Mouse (Mus musculus): Measurements from ENCODE around the gene Cytip. TPM values are rescaled to one million over a fixed set of nuclear protein-coding genes. Genes with fewer than 3 reads are reported as not detected.
"Not testable (repeated sequence)": the region's sequence is repeated elsewhere in the genome, so short reads cannot be mapped to it uniquely, and the experiment has no call there.

The Cytip gene
- polyA plus RNA-seq, 1 experiment from 2014 or later: 0.18 TPM

DNA sequence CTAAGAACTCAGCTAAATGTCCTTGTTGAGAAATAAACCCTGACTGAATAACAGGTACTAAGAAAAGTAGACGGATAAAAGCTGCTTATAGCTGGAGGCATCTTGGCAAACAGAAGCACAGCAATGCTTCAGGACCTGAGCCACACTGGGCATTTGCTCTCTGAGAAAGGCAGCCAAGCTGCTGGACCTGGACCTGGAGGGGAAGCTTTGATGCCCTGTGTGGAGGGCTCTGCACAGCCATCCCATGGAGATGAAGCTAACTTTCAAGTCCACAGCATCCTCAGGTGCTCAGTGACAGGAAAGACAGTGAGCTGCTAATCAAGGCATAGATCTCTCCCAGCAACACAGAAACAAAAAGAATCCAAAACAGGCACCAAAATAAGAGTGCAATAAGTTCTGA lies 54.8 kb downstream of the Cytip start:
- Histone ChIP-seq H3K9ac (no peak overlapping the region), H3K4me1 (no peaks in the 10 kb centered on the region), H3K36me3 (ENCODE audit: poor library complexity, severe bottlenecking) (no peaks in the 10 kb centered on the region), H3K27ac (no peak overlapping the region), H3K4me3 (no peak overlapping the region), H3K9me3 (replicated peaks) (0 out of 2 replicates have a peak, but pooled peaks cover 3% of the 10 kb centered on the region), H3K4me2 (no peak overlapping the region), H3K27me3 (no peaks in the 10 kb centered on the region)
- 79% methylated on average over 1 of the region's 1 CpGs for WGBS
- ATAC-seq: no peak

DNA sequence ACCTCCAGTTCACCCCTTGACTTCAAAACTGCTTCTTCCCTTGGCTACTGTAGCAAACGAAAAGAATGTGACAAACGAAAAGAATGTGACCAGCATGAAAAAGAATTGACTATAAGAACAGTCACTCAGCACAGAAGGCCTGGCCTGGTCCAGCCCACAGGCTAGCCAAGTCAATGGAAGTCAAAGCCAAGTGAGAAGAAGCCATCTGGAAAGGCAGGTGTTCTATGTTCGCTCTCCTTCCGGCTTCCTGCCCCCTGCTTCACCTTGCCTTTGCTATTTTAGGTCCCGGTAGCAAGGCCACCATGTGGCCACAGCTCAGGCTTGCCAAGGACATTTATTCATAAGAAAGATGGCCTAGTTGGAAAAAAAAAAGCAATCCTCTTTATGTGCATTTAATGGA lies 56.7 kb downstream of the Cytip start:
- Histone ChIP-seq H3K27ac (no peak overlapping the region), H3K4me2 (no peak overlapping the region), H3K9me3 (replicated peaks) (no peaks in the 10 kb centered on the region), H3K4me3 (no peak overlapping the region), H3K4me1 (no peaks in the 10 kb centered on the region), H3K36me3 (ENCODE audit: poor library complexity, severe bottlenecking) (no peaks in the 10 kb centered on the region), H3K9ac (no peak overlapping the region), H3K27me3 (no peaks in the 10 kb centered on the region)
- 92% methylated on average over 5 of the region's 5 CpGs for WGBS
- ATAC-seq: no peak

DNA sequence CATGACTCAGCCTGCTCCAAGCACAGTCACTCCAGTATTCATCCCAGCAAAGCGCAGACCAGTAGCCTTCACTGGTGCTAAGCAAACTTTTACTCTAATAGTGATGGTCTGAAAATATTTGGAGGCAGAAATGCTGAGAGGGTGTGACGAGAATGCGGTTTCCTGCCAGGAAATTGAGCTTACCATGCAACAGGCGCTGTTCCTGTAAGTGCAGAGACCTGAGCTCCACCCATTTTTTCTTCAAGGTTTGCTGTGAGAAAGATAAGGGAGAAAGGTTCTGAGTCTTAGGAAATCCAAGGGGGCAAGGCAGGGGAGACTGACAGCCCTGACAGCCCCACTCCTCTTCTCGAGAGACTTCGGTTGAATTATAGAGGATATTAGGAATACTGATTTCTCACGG lies 57.7 kb downstream of the Cytip start:
- H3K9me3 ChIP-seq (replicated peaks): no peaks in the 10 kb centered on the region
- H3K4me2 ChIP-seq: no peak overlapping the region
- no peak overlapping the region for H3K9ac ChIP-seq
- 94% methylated on average over 7 of the region's 7 CpGs for WGBS
- H3K27ac ChIP-seq: no peak overlapping the region
- H3K36me3 ChIP-seq (ENCODE audit: poor library complexity, severe bottlenecking): no peaks in the 10 kb centered on the region
- no peak for ATAC-seq
- H3K27me3 ChIP-seq: no peaks in the 10 kb centered on the region
- no peak overlapping the region for H3K4me3 ChIP-seq
- no peaks in the 10 kb centered on the region for H3K4me1 ChIP-seq

DNA sequence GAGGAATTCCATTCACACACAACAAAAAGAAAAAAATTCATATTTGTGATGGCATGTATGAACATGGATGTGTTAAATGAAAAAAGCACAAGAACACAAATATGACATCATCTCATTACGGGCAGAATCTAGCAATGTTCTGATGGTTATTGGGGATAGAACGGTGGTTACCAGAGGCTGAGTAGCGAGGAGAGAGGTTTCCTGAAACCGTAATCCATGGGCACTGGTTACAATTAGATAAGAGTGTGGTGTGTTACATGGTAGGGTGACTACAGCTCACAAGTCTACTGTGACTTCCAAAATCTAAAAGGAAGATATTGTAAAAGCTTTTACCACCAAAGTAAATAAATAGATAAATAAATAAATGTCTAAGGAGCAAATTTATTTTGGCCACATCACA lies 58.8 kb downstream of the Cytip start:
- Histone ChIP-seq H3K27ac (no peak overlapping the region), H3K9ac (no peak overlapping the region), H3K4me1 (no peaks in the 10 kb centered on the region), H3K4me2 (no peak overlapping the region), H3K36me3 (ENCODE audit: poor library complexity, severe bottlenecking) (no peaks in the 10 kb centered on the region), H3K9me3 (replicated peaks) (no peaks in the 10 kb centered on the region), H3K4me3 (no peak overlapping the region), H3K27me3 (no peaks in the 10 kb centered on the region)
- ATAC-seq: no peak
- WGBS: 96% methylated on average over 4 of the region's 4 CpGs

DNA sequence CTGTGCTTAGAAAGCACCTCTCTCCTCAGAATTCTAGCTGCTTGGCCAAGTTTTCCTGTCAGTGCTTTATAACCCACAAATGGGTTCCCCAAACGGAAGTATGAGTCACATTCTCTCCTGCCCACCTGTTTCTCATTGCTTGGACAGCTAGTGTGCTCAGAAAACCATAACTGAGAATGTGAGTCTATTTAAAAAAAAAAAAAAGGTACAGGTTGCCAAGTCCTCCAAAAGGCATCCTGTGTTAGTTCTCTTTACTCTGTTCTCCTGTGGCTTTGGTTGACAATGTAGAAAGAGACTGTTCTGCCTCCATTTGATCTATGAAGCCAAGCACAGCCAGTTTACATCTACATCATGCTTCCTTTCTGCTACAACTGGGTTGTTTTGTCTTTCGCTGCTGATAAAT lies 60.3 kb downstream of the Cytip start:
- Histone ChIP-seq H3K4me2 (no peak overlapping the region), H3K4me1 (no peaks in the 10 kb centered on the region), H3K27me3 (no peaks in the 10 kb centered on the region), H3K27ac (no peak overlapping the region), H3K4me3 (no peak overlapping the region), H3K9me3 (replicated peaks) (no peaks in the 10 kb centered on the region), H3K36me3 (ENCODE audit: poor library complexity, severe bottlenecking) (no peaks in the 10 kb centered on the region), H3K9ac (no peak overlapping the region)
- 89% methylated on average over 2 of the region's 2 CpGs for WGBS
- no peak for ATAC-seq

DNA sequence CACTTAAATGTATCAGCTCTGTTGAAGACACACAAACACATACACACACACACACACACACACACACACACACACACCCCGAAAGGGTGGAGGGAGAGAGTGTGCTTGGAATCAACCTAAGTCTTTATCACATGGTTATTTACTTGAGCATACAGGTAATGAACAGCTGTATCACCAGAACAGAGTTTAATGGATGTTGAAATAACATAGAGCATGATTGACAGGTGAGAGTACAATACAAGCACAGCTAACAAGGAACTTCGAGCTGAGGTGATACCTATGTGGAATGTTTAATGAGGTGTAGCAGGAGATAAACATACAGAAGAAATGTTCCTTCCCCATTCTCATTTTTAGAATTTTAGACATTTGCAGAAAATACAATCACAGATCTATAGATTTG lies 62.7 kb downstream of the Cytip start:
- Histone ChIP-seq H3K4me1 (no peaks in the 10 kb centered on the region), H3K4me3 (no peak overlapping the region), H3K9me3 (replicated peaks) (no peaks in the 10 kb centered on the region), H3K27ac (no peak overlapping the region), H3K36me3 (ENCODE audit: poor library complexity, severe bottlenecking) (no peaks in the 10 kb centered on the region), H3K27me3 (no peaks in the 10 kb centered on the region), H3K4me2 (no peak overlapping the region), H3K9ac (no peak overlapping the region)
- no peak for ATAC-seq
- 58% methylated on average over 2 of the region's 2 CpGs for WGBS

DNA sequence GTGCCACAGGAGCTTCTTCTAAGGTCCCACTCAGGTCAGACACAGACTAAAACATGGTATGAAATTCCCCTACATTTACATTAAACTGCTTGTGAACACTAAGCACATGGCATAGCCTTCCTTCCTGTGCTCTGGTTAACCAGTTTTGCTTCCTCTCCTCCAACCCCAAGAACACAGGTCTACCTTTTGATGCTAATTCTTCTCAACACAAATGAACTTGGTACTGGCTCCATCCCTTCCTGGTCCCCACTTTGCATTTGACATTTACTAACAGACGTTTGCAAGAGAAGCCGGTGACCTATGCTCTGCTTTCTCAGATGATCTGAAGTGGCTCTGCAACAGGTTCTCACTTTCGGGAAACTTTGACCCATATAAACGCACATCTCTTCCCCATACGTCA lies 65.4 kb downstream of the Cytip start:
- WGBS: 91% methylated on average over 5 of the region's 5 CpGs
- H3K4me3 ChIP-seq: no peak overlapping the region
- H3K9me3 ChIP-seq (replicated peaks): no peaks in the 10 kb centered on the region
- no peaks in the 10 kb centered on the region for H3K4me1 ChIP-seq
- H3K36me3 ChIP-seq (ENCODE audit: poor library complexity, severe bottlenecking): no peaks in the 10 kb centered on the region
- H3K9ac ChIP-seq: no peak overlapping the region
- no peak overlapping the region for H3K4me2 ChIP-seq
- ATAC-seq: no peak
- H3K27me3 ChIP-seq: no peaks in the 10 kb centered on the region
- H3K27ac ChIP-seq: no peak overlapping the region

DNA sequence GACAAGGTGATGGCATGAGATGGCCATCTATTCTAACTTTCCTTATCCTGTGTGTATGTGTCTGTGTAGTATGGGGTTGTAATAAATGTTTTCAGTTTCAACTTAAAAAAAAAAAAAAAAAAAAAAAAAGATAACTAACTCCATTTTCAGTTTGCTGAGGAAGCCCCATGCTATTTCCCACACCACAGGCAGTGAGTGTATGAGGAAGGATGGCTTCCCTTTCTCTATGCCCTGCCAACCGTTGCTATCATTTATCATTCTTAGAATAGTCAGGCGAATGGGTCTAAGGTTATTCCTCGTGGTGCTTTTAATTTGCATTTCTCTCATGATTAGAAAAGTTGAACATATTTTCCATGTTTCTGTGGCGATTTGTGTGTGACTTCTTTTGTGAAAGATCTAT lies 84.2 kb downstream of the Cytip start:
- Histone ChIP-seq H3K9ac (no peak overlapping the region), H3K4me3 (no peak overlapping the region), H3K27ac (no peak overlapping the region), H3K27me3 (no peaks in the 10 kb centered on the region), H3K36me3 (ENCODE audit: poor library complexity, severe bottlenecking) (no peaks in the 10 kb centered on the region), H3K9me3 (replicated peaks) (no peaks in the 10 kb centered on the region), H3K4me2 (no peak overlapping the region), H3K4me1 (no peaks in the 10 kb centered on the region)
- ATAC-seq: no peak
- 76% methylated on average over 4 of the region's 4 CpGs for WGBS

DNA sequence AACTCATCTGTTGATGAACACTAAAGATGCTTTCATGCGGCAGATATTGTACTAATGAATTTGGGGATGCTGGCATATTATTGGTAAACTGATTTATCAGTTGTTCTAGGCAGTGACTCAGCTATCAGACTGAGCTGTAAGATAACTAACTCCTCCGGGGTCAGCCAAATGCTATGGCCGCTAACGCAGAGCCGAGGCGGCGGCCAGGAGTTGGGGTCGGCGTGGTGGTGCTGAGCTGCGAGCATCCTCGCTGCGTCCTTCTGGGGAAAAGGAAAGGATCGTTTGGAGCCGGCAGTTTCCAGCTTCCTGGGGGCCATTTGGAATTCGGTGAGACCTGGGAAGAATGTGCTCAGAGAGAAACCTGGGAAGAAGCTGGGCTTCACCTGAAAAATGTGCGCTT lies 87.4 kb downstream of the Cytip start:
- H3K4me3 ChIP-seq; H3K27me3 ChIP-seq; H3K4me1 ChIP-seq; H3K36me3 ChIP-seq (ENCODE audit: poor library complexity, severe bottlenecking); H3K9ac ChIP-seq; H3K27ac ChIP-seq; H3K4me2 ChIP-seq; H3K9me3 ChIP-seq (replicated peaks); ATAC-seq: not testable (repeated sequence)
- 91% methylated on average over 16 of the region's 16 CpGs for WGBS

DNA sequence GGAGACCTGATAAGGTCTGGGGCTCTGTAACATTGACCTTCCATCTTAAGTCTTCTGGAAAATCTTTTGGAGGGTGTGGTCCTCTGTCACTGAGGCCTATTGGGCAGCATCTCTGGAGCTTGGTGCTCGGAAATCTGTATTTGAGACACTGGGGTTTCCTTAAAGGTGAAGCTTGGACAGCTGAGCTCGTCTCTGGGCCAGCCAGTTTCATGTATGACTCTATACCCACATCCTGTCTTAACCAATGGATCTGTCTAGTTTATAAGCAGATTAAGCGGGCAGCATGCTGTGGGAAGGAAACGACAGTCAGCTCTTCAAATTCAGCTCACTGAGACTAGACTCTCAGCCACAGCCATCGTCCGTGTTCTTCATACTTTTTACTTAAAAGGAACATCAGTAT lies 88.3 kb downstream of the Cytip start:
- H3K4me1 ChIP-seq: no peaks in the 10 kb centered on the region
- no peak overlapping the region for H3K27ac ChIP-seq
- H3K36me3 ChIP-seq (ENCODE audit: poor library complexity, severe bottlenecking): no peaks in the 10 kb centered on the region
- WGBS: 88% methylated on average over 6 of the region's 6 CpGs
- ATAC-seq: no peak
- H3K9ac ChIP-seq: no peak overlapping the region
- no peaks in the 10 kb centered on the region for H3K9me3 ChIP-seq (replicated peaks)
- no peak overlapping the region for H3K4me3 ChIP-seq
- no peaks in the 10 kb centered on the region for H3K27me3 ChIP-seq
- H3K4me2 ChIP-seq: no peak overlapping the region

DNA sequence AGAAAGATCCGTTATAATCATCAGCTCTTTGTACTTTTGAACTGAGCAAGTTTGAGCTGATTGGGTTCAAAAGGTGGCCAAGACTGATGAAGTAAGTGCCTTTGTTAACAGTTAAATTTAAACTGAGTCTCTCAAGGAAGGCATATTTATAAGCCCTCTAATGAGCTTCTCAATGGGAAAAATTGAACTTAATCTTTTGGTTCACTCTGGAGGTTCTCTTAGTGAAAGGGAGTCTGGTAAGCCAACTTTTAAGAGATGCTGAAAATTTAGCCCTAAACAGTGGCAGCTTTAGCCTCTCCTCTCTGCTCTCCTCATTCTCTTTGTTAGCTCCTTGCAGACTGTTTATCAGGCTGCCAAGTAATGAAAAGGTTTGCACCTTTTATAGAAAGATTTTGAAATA lies 100.5 kb downstream of the Cytip start:
- ATAC-seq: peak; percentile 53; the same call in 1 of the 2 replicates
- Histone ChIP-seq H3K9ac (no peak overlapping the region), H3K27me3 (no peaks in the 10 kb centered on the region), H3K4me1 (peaks cover 14% of the 10 kb centered on the region), H3K9me3 (replicated peaks) (no peaks in the 10 kb centered on the region), H3K4me3 (no peak overlapping the region), H3K4me2 (no peak overlapping the region), H3K27ac (no peak overlapping the region), H3K36me3 (ENCODE audit: poor library complexity, severe bottlenecking) (no peaks in the 10 kb centered on the region)
- WGBS: 11% methylated on average over 1 of the region's 1 CpGs

DNA sequence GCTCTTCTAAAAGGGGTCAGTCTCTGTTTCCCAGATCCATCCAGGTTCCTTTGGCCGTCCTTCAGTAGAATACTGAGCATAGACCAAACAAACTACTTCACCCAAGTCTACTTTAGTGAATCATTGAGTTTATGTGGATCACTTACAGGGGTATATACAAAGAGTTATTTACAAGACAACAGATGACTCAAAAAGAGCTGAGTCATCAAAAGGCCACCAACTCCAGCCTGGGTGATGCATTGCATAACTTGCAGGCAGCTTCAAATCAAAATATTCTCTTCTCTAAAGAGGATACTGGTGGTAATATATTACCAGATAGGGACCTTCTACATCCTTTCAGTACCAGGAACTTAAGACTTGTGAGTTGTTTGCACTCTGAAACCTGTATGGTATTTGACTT lies 108.9 kb downstream of the Cytip start:
- no peaks in the 10 kb centered on the region for H3K4me1 ChIP-seq
- WGBS: 80% methylated on average over 1 of the region's 1 CpGs
- H3K27me3 ChIP-seq: no peaks in the 10 kb centered on the region
- H3K4me2 ChIP-seq: no peak overlapping the region
- H3K4me3 ChIP-seq: no peak overlapping the region
- no peaks in the 10 kb centered on the region for H3K9me3 ChIP-seq (replicated peaks)
- H3K27ac ChIP-seq: no peak overlapping the region
- no peak for ATAC-seq
- H3K9ac ChIP-seq: no peak overlapping the region
- no peaks in the 10 kb centered on the region for H3K36me3 ChIP-seq (ENCODE audit: poor library complexity, severe bottlenecking)

DNA sequence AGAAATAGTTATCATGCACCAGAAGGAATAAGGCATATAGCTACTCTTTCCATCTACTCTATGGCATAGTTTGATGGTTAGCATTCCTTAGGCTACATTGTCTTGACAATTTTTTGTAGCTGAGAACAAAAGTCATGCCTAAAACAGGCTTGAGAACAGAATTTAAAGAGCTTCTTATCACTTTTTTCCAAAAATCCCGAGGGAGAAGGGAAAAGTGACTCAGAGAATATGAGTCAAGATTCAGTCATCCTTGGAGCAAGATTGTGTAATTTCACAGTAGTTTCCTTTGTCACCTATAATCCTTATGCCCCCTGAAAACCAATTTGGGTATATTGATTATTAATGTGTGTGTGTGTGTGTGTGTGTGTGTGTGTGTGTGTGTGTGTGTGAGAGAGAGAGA lies 115.5 kb downstream of the Cytip start:
- Histone ChIP-seq H3K9me3 (replicated peaks) (no peaks in the 10 kb centered on the region), H3K27me3 (no peaks in the 10 kb centered on the region), H3K4me1 (no peaks in the 10 kb centered on the region), H3K27ac (no peak overlapping the region), H3K9ac (no peak overlapping the region), H3K4me2 (no peak overlapping the region), H3K4me3 (no peak overlapping the region), H3K36me3 (ENCODE audit: poor library complexity, severe bottlenecking) (no peaks in the 10 kb centered on the region)
- no peak for ATAC-seq
- WGBS: 60% methylated on average over 1 of the region's 1 CpGs

Measured in forebrain, embryonic 13.5 days (tissue).